Mouse (Mus musculus): ENCODE measurements around the gene Meis1. TPM values are rescaled to one million over a fixed set of nuclear protein-coding genes. Genes with fewer than 3 reads are reported as not detected.

The Meis1 gene
- total RNA-seq, 1 experiment, result 6.2 TPM

GRCm38 (mm10) chr11:18953892-18954291, 64.9 kb downstream of the Meis1 start:
- Histone ChIP-seq H3K9me3 (ENCODE audit: control insufficient read depth, insufficient read depth, low read depth, low read length) (no peaks in the 10 kb centered on the region), H3K27ac (ENCODE audit: insufficient read depth, low read depth, low read length, poor library complexity, severe bottlenecking) (no peak overlapping the region), H3K9ac (ENCODE audit: insufficient read depth, low read depth, low read length, poor library complexity, severe bottlenecking) (no peak overlapping the region), H3K36me3 (ENCODE audit: control insufficient read depth, insufficient read depth, low read length, poor library complexity, severe bottlenecking) (no peaks in the 10 kb centered on the region), H3K4me3 (ENCODE audit: insufficient read depth in 1 of 2, low read depth in 1 of 2, low read length in 2 of 2, poor library complexity in 1 of 2, severe bottlenecking in 1 of 2) (no peak overlapping the region), H3K4me1 (ENCODE audit: control insufficient read depth in 2 of 2, insufficient read depth in 2 of 2, low read length in 2 of 2, poor library complexity in 1 of 2) (peaks cover 6 to 10% of the 10 kb centered on the region in 2 experiments; a peak in 3 of 4 replicates)
- TF ChIP-seq MAFK (IDR thresholded peaks at IDR 0.05; ENCODE audit: insufficient read depth, low read depth, low read length) (no peak), ZNF384 (IDR thresholded peaks at IDR 0.05; ENCODE audit: low read depth, low read length) (no peak), HCFC1 (IDR thresholded peaks at IDR 0.05; ENCODE audit: borderline replicate concordance, insufficient read depth, low read length) (no peak), CHD2 (IDR thresholded peaks at IDR 0.05; ENCODE audit: low read depth, low read length) (no peak), ZC3H11A (IDR thresholded peaks at IDR 0.05; ENCODE audit: borderline replicate concordance, low read depth, low read length) (no peak)
- in situ Hi-C loops (cut with MboI; ENCODE audit: low sequenced_read_pairs in 2 of 2, unreplicated experiment in 2 of 2), result no loop called here
- no peak for DNase-seq (ENCODE audit: low read depth, low spot score)

GRCm38 (mm10) chr11:18948600-18949295, 70.0 kb downstream of the Meis1 start:
- in situ Hi-C loops (cut with MboI; ENCODE audit: low sequenced_read_pairs in 2 of 2, unreplicated experiment in 2 of 2), result no loop called here
- Histone ChIP-seq H3K36me3 (ENCODE audit: control insufficient read depth, insufficient read depth, low read length, poor library complexity, severe bottlenecking) (no peaks in the 10 kb centered on the region), H3K9ac (ENCODE audit: insufficient read depth, low read depth, low read length, poor library complexity, severe bottlenecking) (no peak overlapping the region), H3K27ac (ENCODE audit: insufficient read depth, low read depth, low read length, poor library complexity, severe bottlenecking) (no peak overlapping the region), H3K9me3 (ENCODE audit: control insufficient read depth, insufficient read depth, low read depth, low read length) (no peaks in the 10 kb centered on the region), H3K4me1 (ENCODE audit: control insufficient read depth in 2 of 2, insufficient read depth in 2 of 2, low read length in 2 of 2, poor library complexity in 1 of 2) (peaks cover 5 to 12% of the 10 kb centered on the region in 2 experiments; a peak in 2 of 4 replicates), H3K4me3 (ENCODE audit: insufficient read depth in 1 of 2, low read depth in 1 of 2, low read length in 2 of 2, poor library complexity in 1 of 2, severe bottlenecking in 1 of 2) (no peak overlapping the region)
- no peak for DNase-seq (ENCODE audit: low read depth, low spot score)
- TF ChIP-seq CHD2 (IDR thresholded peaks at IDR 0.05; ENCODE audit: low read depth, low read length) (no peak), ZNF384 (IDR thresholded peaks at IDR 0.05; ENCODE audit: low read depth, low read length) (no peak), HCFC1 (IDR thresholded peaks at IDR 0.05; ENCODE audit: borderline replicate concordance, insufficient read depth, low read length) (no peak), MAFK (IDR thresholded peaks at IDR 0.05; ENCODE audit: insufficient read depth, low read depth, low read length) (no peak), ZC3H11A (IDR thresholded peaks at IDR 0.05; ENCODE audit: borderline replicate concordance, low read depth, low read length) (no peak)

DNA sequence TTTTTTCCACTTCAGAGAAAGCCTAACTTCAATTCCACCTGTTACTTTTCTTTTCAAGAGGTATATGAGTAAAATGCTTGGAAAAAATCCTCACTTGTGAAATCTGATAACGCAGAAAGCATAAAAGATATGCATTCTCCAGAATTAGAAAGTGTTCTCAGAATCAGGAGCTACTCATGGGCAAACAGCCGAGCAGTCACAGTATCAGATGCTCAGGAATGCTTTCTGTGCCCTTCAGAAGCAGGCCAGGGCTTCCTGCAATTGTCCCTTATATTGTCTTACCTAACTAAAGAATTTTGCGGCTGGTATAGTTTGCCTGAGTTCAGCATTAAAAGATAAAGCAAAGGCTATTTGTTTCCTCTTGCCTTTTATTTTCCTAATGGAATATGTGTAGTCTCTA, 71.4 kb downstream of the Meis1 start:
- in situ Hi-C loops (cut with MboI; ENCODE audit: low sequenced_read_pairs in 2 of 2, unreplicated experiment in 2 of 2), result no loop called here
- Histone ChIP-seq H3K9ac (ENCODE audit: insufficient read depth, low read depth, low read length, poor library complexity, severe bottlenecking) (no peak overlapping the region), H3K36me3 (ENCODE audit: control insufficient read depth, insufficient read depth, low read length, poor library complexity, severe bottlenecking) (no peaks in the 10 kb centered on the region), H3K9me3 (ENCODE audit: control insufficient read depth, insufficient read depth, low read depth, low read length) (no peaks in the 10 kb centered on the region), H3K4me1 (ENCODE audit: control insufficient read depth in 2 of 2, insufficient read depth in 2 of 2, low read length in 2 of 2, poor library complexity in 1 of 2) (peaks cover 5 to 12% of the 10 kb centered on the region in 2 experiments; a peak in 2 of 4 replicates), H3K4me3 (ENCODE audit: insufficient read depth in 1 of 2, low read depth in 1 of 2, low read length in 2 of 2, poor library complexity in 1 of 2, severe bottlenecking in 1 of 2) (no peak overlapping the region), H3K27ac (ENCODE audit: insufficient read depth, low read depth, low read length, poor library complexity, severe bottlenecking) (no peak overlapping the region)
- DNase-seq (ENCODE audit: low read depth, low spot score), result no peak
- no peak for TF ChIP-seq MAFK (IDR thresholded peaks at IDR 0.05; ENCODE audit: insufficient read depth, low read depth, low read length)

- Histone ChIP-seq H3K36me3 (ENCODE audit: control insufficient read depth, insufficient read depth, low read length, poor library complexity, severe bottlenecking) (no peaks in the 10 kb centered on the region), H3K27ac (ENCODE audit: insufficient read depth, low read depth, low read length, poor library complexity, severe bottlenecking) (no peak overlapping the region), H3K4me3 (ENCODE audit: insufficient read depth in 1 of 2, low read depth in 1 of 2, low read length in 2 of 2, poor library complexity in 1 of 2, severe bottlenecking in 1 of 2) (no peak overlapping the region), H3K4me1 (ENCODE audit: control insufficient read depth in 2 of 2, insufficient read depth in 2 of 2, low read length in 2 of 2, poor library complexity in 1 of 2) (peaks cover 5 to 12% of the 10 kb centered on the region in 2 experiments; a peak in 2 of 4 replicates), H3K9ac (ENCODE audit: insufficient read depth, low read depth, low read length, poor library complexity, severe bottlenecking) (no peak overlapping the region), H3K9me3 (ENCODE audit: control insufficient read depth, insufficient read depth, low read depth, low read length) (no peaks in the 10 kb centered on the region)
- in situ Hi-C loops (cut with MboI; ENCODE audit: low sequenced_read_pairs in 2 of 2, unreplicated experiment in 2 of 2), result no loop called here
- no peak for DNase-seq (ENCODE audit: low read depth, low spot score)
- TF ChIP-seq HCFC1 (IDR thresholded peaks at IDR 0.05; ENCODE audit: borderline replicate concordance, insufficient read depth, low read length), result no peak
- no peak for TF ChIP-seq ZC3H11A (IDR thresholded peaks at IDR 0.05; ENCODE audit: borderline replicate concordance, low read depth, low read length)
- no peak for TF ChIP-seq ZNF384 (IDR thresholded peaks at IDR 0.05; ENCODE audit: low read depth, low read length)
- no peak for TF ChIP-seq CHD2 (IDR thresholded peaks at IDR 0.05; ENCODE audit: low read depth, low read length)
- no peak for TF ChIP-seq MAFK (IDR thresholded peaks at IDR 0.05; ENCODE audit: insufficient read depth, low read depth, low read length)
These were observed 73.0 kb downstream of the Meis1 start for GRCm38 (mm10) chr11:18945778-18946177.

Data from ES-E14 (cell line).